Mouse (Mus musculus): ENCODE data around the gene Vipas39. TPM values are rescaled to one million over a fixed set of nuclear protein-coding genes. Genes with fewer than 3 reads are reported as not detected.

The Vipas39 gene
- total RNA-seq, 2 experiments from 2014 or later, result 1.4 to 2.5 TPM

- ATAC-seq (replicated peaks; ENCODE audit: low FRiP score, poor library complexity, severe bottlenecking), result no peak
Measured at GRCm38 (mm10) chr12:87201694-87202093, 64.4 kb downstream of the Vipas39 start.

GRCm38 (mm10) chr12:87199973-87200586 lies 66.0 kb downstream of the Vipas39 start, which contains the start of gene Tmed8:
Gene Tmed8 (minus strand): TSS chr12:87200454.
- peak; percentile 63; the same call in 1 of the 2 replicates for ATAC-seq (replicated peaks; ENCODE audit: low FRiP score, poor library complexity, severe bottlenecking)

GRCm38 (mm10) chr12:87199206-87199972 lies 66.7 kb downstream of the Vipas39 start, which contains the start of gene Samd15:
Gene Samd15 (plus strand): TSS chr12:87199723.
- no peak for ATAC-seq (replicated peaks; ENCODE audit: low FRiP score, poor library complexity, severe bottlenecking)

- ATAC-seq (replicated peaks; ENCODE audit: low FRiP score, poor library complexity, severe bottlenecking), result no peak
Measured at GRCm38 (mm10) chr12:87198792-87199191, 67.3 kb downstream of the Vipas39 start.

GRCm38 (mm10) chr12:87196310-87196709 lies 69.7 kb downstream of the Vipas39 start:
- ATAC-seq (replicated peaks; ENCODE audit: low FRiP score, poor library complexity, severe bottlenecking), result no peak

- ATAC-seq (replicated peaks; ENCODE audit: low FRiP score, poor library complexity, severe bottlenecking), result no peak
Measured at GRCm38 (mm10) chr12:87195069-87195468, 71.0 kb downstream of the Vipas39 start.

GRCm38 (mm10) chr12:87193008-87193407 lies 73.0 kb downstream of the Vipas39 start:
- no peak for ATAC-seq (replicated peaks; ENCODE audit: low FRiP score, poor library complexity, severe bottlenecking)

Other genes starting within 250 kb of the Vipas39 start
- gene Tmem63c, start 244.9 kb downstream of the Vipas39 start, total RNA-seq (2015; ENCODE audit: low replicate concordance), result not detected in 2 replicates
- 0.53 TPM in 1 of 2 replicates, not detected in the other for gene Tmem63c, start 244.9 kb downstream of the Vipas39 start, total RNA-seq (2017; ENCODE audit: low replicate concordance)
- not detected in 2 replicates for gene Ngb, start 163.7 kb downstream of the Vipas39 start, total RNA-seq (2015; ENCODE audit: low replicate concordance)
- gene Ngb, start 163.7 kb downstream of the Vipas39 start, total RNA-seq (2017; ENCODE audit: low replicate concordance), result not detected in 2 replicates
- 13.3 and 15.5 TPM in 2 replicates for gene Gstz1, start 119.1 kb downstream of the Vipas39 start, total RNA-seq (2015; ENCODE audit: low replicate concordance)
- 5.1 and 9.2 TPM in 2 replicates for gene Gstz1, start 119.1 kb downstream of the Vipas39 start, total RNA-seq (2017; ENCODE audit: low replicate concordance)
- 0.42 and 5.0 TPM in 2 replicates for gene Pomt2, start 118.3 kb downstream of the Vipas39 start, total RNA-seq (2015; ENCODE audit: low replicate concordance)
- 1.3 and 1.8 TPM in 2 replicates for gene Pomt2, start 118.3 kb downstream of the Vipas39 start, total RNA-seq (2017; ENCODE audit: low replicate concordance)
- gene Samd15, start 66.5 kb downstream of the Vipas39 start, total RNA-seq (2015; ENCODE audit: low replicate concordance), result not detected in 2 replicates
- gene Samd15, start 66.5 kb downstream of the Vipas39 start, total RNA-seq (2017; ENCODE audit: low replicate concordance), result 3.6 TPM in 1 of 2 replicates, not detected in the other
- gene Tmed8, start 65.8 kb downstream of the Vipas39 start, total RNA-seq (2015; ENCODE audit: low replicate concordance), result 0.72 and 2.9 TPM in 2 replicates
- 1.5 and 2.0 TPM in 2 replicates for gene Tmed8, start 65.8 kb downstream of the Vipas39 start, total RNA-seq (2017; ENCODE audit: low replicate concordance)
- not detected in 2 replicates for gene Noxred1, start 27.5 kb downstream of the Vipas39 start, total RNA-seq (2015; ENCODE audit: low replicate concordance)
- gene Noxred1, start 27.5 kb downstream of the Vipas39 start, total RNA-seq (2017; ENCODE audit: low replicate concordance), result not detected in 2 replicates
- 22.7 and 28.5 TPM in 2 replicates for gene Ahsa1, start 223 bp upstream of the Vipas39 start, total RNA-seq (2015; ENCODE audit: low replicate concordance)
- gene Ahsa1, start 223 bp upstream of the Vipas39 start, total RNA-seq (2017; ENCODE audit: low replicate concordance), result 58.2 and 58.3 TPM in 2 replicates
- gene Ism2, start 33.4 kb upstream of the Vipas39 start, total RNA-seq (2015; ENCODE audit: low replicate concordance), result not detected in 2 replicates
- not detected in 2 replicates for gene Ism2, start 33.4 kb upstream of the Vipas39 start, total RNA-seq (2017; ENCODE audit: low replicate concordance)
- 33.9 and 45.7 TPM in 2 replicates for gene Sptlc2, start 122.1 kb upstream of the Vipas39 start, total RNA-seq (2015; ENCODE audit: low replicate concordance)
- gene Sptlc2, start 122.1 kb upstream of the Vipas39 start, total RNA-seq (2017; ENCODE audit: low replicate concordance), result 20.4 and 40.2 TPM in 2 replicates
- gene Slirp, start 177.6 kb upstream of the Vipas39 start, total RNA-seq (2015; ENCODE audit: low replicate concordance), result 16.3 and 35.7 TPM in 2 replicates
- 3.3 and 34.5 TPM in 2 replicates for gene Slirp, start 177.6 kb upstream of the Vipas39 start, total RNA-seq (2017; ENCODE audit: low replicate concordance)
- 7.2 and 20.5 TPM in 2 replicates for gene Alkbh1, start 177.8 kb upstream of the Vipas39 start, total RNA-seq (2015; ENCODE audit: low replicate concordance)
- gene Alkbh1, start 177.8 kb upstream of the Vipas39 start, total RNA-seq (2017; ENCODE audit: low replicate concordance), result 18.0 and 19.9 TPM in 2 replicates
- 15.9 and 34.6 TPM in 2 replicates for gene Snw1, start 206.0 kb upstream of the Vipas39 start, total RNA-seq (2015; ENCODE audit: low replicate concordance)
- 47.5 and 55.0 TPM in 2 replicates for gene Snw1, start 206.0 kb upstream of the Vipas39 start, total RNA-seq (2017; ENCODE audit: low replicate concordance)
- not detected in 2 replicates for gene Gm5788, start 228.5 kb upstream of the Vipas39 start, total RNA-seq (2015; ENCODE audit: low replicate concordance)
- not detected in 2 replicates for gene Gm5788, start 228.5 kb upstream of the Vipas39 start, total RNA-seq (2017; ENCODE audit: low replicate concordance)
- gene Gm8300, start 248.1 kb upstream of the Vipas39 start, total RNA-seq (2015; ENCODE audit: low replicate concordance), result not detected in 2 replicates
- not detected in 2 replicates for gene Gm8300, start 248.1 kb upstream of the Vipas39 start, total RNA-seq (2017; ENCODE audit: low replicate concordance)

Data from erythroid progenitor cell, adult 5-6 weeks (primary cell).